Mouse (Mus musculus): ENCODE data around the gene Stk40.

GRCm38 (mm10) chr4:126118651-126119050 is 14.9 kb downstream of the Stk40 start:
- no peak for TF ChIP-seq CTCF (IDR thresholded peaks at IDR 0.05; ENCODE audit: low read depth, low read length)
- no peak for TF ChIP-seq GATA1 (IDR thresholded peaks at IDR 0.05; ENCODE audit: borderline replicate concordance, low read length)

Measured in G1E (cell line).